In genomic region chr19:56342006-56342405, GRCm38 (mm10) we compare ENCODE assay signal across 10 mouse cellular contexts. TPM values are rescaled to one million over a fixed set of nuclear protein-coding genes. Genes with fewer than 3 reads are reported as not detected.
DNase-seq lines count a peak whose midpoint lies in the region; ATAC-seq lines count a peak whose summit lies in the region.
"Had no signal": no experiment of that assay in that cellular context is flagged by ENCODE, and none has a peak within 500 bp of the region (broad histone marks: within the 10 kb centered on the region; RNA-seq: fewer than 3 reads in every experiment).

No protein-coding gene starts in this region.

- no peak overlapping the region for H3K4me3 ChIP-seq in heart, embryonic 10.5 days
- H3K4me3 ChIP-seq: liver, embryonic 15.5 days had no signal

- H3K4me1 ChIP-seq in heart, embryonic 10.5 days = no peaks in the 10 kb centered on the region
- H3K4me1 ChIP-seq: liver, embryonic 15.5 days had no signal

- WGBS in heart, embryonic 10.5 days = 83% methylated on average over 8 of the region's 8 CpGs

- ATAC-seq in megakaryocyte, adult 5-6 weeks (ENCODE audit: poor library complexity, severe bottlenecking) = no peak

- peak; percentile 96 for DNase-seq in heart, adult 11 months
- DNase-seq in heart, embryonic 10.5 days (ENCODE audit: low spot score) = no peak
- DNase-seq in MN1 (ENCODE audit: low spot score) = peak; percentile 19
- peak; percentile 34 for DNase-seq in cerebellum, adult 9-11 months
- peak; percentile 28 to 52 for DNase-seq in kidney, adult 8-10 months
- no peak for DNase-seq in thymus, adult 18-20 months
- no peak for DNase-seq in spleen, postnatal 36 days (ENCODE audit: low spot score in 2 of 2)

- no peaks in the 10 kb centered on the region for H3K9me3 ChIP-seq in heart, embryonic 10.5 days
- H3K9me3 ChIP-seq: liver, embryonic 15.5 days had no signal

- H3K27ac ChIP-seq in heart, embryonic 10.5 days = no peak overlapping the region
- H3K27ac ChIP-seq: liver, embryonic 15.5 days had no signal

- no peaks in the 10 kb centered on the region; the same call in 1 of the 2 replicates for H3K36me3 ChIP-seq in heart, embryonic 10.5 days
- H3K36me3 ChIP-seq: liver, embryonic 15.5 days had no signal

- peaks cover 42% of the 10 kb centered on the region for H3K27me3 ChIP-seq in heart, embryonic 10.5 days (ENCODE audit: insufficient read depth, poor library complexity, severe bottlenecking)
- H3K27me3 ChIP-seq: liver, embryonic 15.5 days had no signal

RNA-seq across cellular contexts. Expression of gene Nrap, which starts 47.8 kb away (rescaled TPM):
- polyA plus RNA-seq in heart, embryonic 10.5 days (2016; fragmentation: Nextera tagmentation; extraction: Ambion mirVana) = 3.4 and 11.9 TPM in 2 replicates
- 0.02 TPM in 1 of 2 replicates, not detected in the other for total RNA-seq in megakaryocyte, adult 5-6 weeks (2015)
- 0.04 and 0.12 TPM in 2 replicates for total RNA-seq in megakaryocyte, adult 5-6 weeks (2017)

RNA-seq across cellular contexts. Expression of gene Casp7, which starts 54.9 kb away (rescaled TPM):
- 25.1 and 31.6 TPM in 2 replicates for polyA plus RNA-seq in heart, embryonic 10.5 days (2016; fragmentation: Nextera tagmentation; extraction: Ambion mirVana)
- total RNA-seq in megakaryocyte, adult 5-6 weeks (2015) = 35.8 and 41.4 TPM in 2 replicates
- 30.3 and 31.4 TPM in 2 replicates for total RNA-seq in megakaryocyte, adult 5-6 weeks (2017)

RNA-seq across cellular contexts. Expression of gene Habp2, which starts 55.1 kb away (rescaled TPM):
- 0.87 and 19.6 TPM in 2 replicates for polyA plus RNA-seq in heart, embryonic 10.5 days (2016; fragmentation: Nextera tagmentation; extraction: Ambion mirVana)
- not detected in 2 replicates for total RNA-seq in megakaryocyte, adult 5-6 weeks (2015)
- not detected in 2 replicates for total RNA-seq in megakaryocyte, adult 5-6 weeks (2017)
- total RNA-seq: CH12.LX had no signal

Comparison
In these comparisons a context has a peak if more than half of its experiments do, and no peak if none do; other contexts are left out.
1. DNase-seq: peak in heart, adult 11 months (single experiment), MN1 (single experiment), cerebellum, adult 9-11 months (single experiment) and kidney, adult 8-10 months (2 of 2); none in heart, embryonic 10.5 days (single experiment), thymus, adult 18-20 months (0 of 2) and spleen, postnatal 36 days (0 of 2).